Mouse (Mus musculus): Measurements from ENCODE around the gene Ptcd3. TPM values are rescaled to one million over a fixed set of nuclear protein-coding genes. Genes with fewer than 3 reads are reported as not detected.

Ptcd3 gene
- 10 to 100 TPM; 40.9 to 42.3 TPM for total RNA-seq (2023)

GRCm38 (mm10) chr6:71908481-71909381 lies at the start of gene Ptcd3, which contains the start of gene Polr1a:
Gene Ptcd3 (minus strand): TSS chr6:71908750.
Gene Polr1a (plus strand): TSS chr6:71909053.

GRCm38 (mm10) chr6:71830690-71831580 lies 77.6 kb downstream of the Ptcd3 start, which contains the start of gene Immt:
Gene Immt (plus strand): TSS chr6:71831331.

Other genes starting within 250 kb of the Ptcd3 start
- not detected for gene Reep1, start 201.2 kb downstream of the Ptcd3 start, total RNA-seq (2023)
- 10 to 100 TPM; 16.0 to 16.5 TPM for gene Mrpl35, start 81.8 kb downstream of the Ptcd3 start, total RNA-seq (2023)
- gene Immt, start 77.4 kb downstream of the Ptcd3 start, total RNA-seq (2023), result 10 to 100 TPM; 80.7 to 85.8 TPM
- gene Polr1a, start 303 bp upstream of the Ptcd3 start, total RNA-seq (2023), result 10 to 100 TPM; 27.9 to 47.7 TPM
- 10 to 100 TPM; 14.9 to 20.0 TPM for gene St3gal5, start 188.8 kb upstream of the Ptcd3 start, total RNA-seq (2023)